Mouse (Mus musculus) activated CD4-positive, CD25-positive, alpha-beta regulatory T cell (primary cell): ENCODE data around the gene Trim66. TPM values are rescaled to one million over a fixed set of nuclear protein-coding genes. Genes with fewer than 3 reads are reported as not detected.

Experiments
- polyA plus RNA-seq, 2 experiments: library from polyadenylated mRNA; unstranded; fragments of 100-300 nt; shearing (Covaris generic); gene quantifications; one replicate each; pipeline ENCODE4 v1.2.1; 2017

Gene Trim66
- under 1 TPM in 1 of 2 experiments, not detected in 1; 0.34 TPM for polyA plus RNA-seq

DNA sequence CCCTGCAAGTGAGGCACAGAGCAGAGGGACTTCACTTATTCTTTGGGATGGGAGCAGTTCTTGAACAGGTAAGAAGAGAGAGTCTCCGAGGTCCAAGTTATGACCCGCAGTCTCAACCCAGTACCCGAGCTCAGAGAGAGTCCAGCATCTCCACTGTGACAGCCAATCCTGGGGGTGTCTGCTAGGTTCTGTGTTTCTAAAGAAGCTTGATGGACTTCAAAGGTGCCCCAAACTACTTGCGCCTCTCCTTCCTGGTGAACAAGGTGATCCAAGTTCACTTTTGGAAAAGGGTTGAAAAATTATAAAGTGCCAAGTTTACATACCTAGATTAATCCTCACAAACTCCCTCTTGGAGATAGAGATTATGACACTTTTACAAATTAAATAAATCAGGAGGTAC, at the start of gene Trim66:
TSS of gene Trim66 (minus strand) at position 101 of the 400 bp plus-strand sequence.

DNA sequence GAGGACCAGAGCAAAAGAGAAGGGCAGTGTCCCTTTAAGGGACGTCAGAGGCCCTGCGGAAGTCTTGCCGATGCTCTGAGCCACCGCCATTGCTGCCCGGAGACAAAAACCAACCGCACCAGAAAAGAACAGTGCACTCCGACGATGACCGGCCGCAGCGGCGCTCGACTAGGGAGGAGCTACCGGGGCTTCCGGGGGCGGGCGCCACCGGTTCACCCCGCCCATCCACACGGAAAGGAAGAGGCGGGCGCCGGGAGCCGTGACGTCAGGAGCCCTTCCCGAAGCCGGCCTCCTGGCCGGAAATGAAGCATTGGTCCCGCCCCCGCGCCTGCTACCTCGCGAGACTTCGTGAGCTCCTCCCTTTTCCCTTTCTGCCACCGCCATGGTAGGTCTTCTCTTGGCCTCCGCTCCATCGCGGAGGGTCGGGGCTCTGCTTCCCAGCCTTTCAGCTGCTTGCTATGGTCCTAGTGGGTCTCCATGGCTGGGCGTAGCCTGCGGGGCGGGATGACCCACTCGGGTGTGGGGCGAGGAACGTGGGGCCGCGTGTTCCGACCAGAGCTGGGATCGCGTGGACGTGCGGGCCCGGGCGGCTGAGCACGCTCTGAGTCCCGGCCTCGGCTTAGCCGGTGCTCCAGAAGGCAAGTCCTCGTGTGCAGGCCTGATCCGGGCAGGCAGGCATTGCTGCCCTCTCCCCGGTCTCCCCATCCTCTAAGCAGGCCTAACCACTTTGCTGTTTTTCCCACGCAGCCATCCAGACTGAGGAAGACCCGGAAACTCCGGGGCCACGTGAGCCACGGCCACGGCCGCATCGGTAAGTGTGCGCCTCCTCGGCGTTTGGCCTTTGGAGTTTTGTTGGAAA, 11.1 kb upstream of the Trim66 start, which contains the start of gene Rpl27a:
TSS of gene Rpl27a (plus strand) at position 310 of the 859 bp plus-strand sequence.

DNA sequence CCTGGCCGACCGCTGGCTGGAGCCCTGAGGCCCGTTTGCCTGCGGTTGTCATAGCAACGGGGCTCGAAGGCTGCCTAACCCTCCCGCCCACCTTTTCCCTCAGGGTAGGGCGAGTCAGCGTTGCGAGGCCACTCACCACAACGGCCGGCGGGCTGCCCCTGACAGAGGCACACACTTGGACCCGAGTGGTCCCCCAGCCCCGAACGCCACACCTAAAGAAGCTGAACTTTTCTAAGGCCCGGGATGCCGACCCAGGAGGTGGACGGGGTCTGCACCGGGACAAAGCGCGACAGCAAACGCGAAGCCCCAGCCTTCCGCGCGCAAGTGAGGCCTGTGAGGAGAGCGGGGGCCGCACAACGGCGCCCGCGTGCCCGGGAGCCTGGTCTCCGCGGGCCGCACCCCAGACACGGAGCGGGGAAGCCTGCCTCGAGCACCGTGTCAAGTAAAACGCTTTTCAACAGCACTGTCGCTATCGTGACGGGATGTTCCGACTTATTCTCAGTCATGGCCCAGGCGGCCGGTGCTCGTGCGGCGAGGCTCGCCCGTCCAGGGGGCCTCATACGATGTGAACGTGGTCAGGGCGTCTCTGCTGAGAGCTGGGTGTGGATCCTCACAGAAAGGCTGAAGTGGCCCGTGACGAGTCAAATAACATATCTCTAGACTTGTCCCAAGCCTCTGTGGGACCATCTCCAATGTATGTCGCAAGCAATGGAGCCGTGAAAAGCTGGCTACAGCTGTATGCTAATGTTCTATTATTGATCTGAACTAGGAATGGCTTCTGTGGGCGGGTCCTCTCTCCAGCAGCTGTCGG, 68.9 kb downstream of the Trim66 start, which contains the start of gene Stk33:
TSS of gene Stk33 (minus strand) at position 301 of the 811 bp plus-strand sequence.

Other genes with a start within 250 kb of the Trim66 start
- under 1 TPM in 1 of 2 experiments, not detected in 1; 0.18 TPM for gene Stk33, start 69.1 kb downstream of the Trim66 start, polyA plus RNA-seq
- gene Rpl27a, start 11.0 kb upstream of the Trim66 start, polyA plus RNA-seq = 100 to 1,000 TPM; 100 to 170 TPM
- gene St5, start 195.5 kb upstream of the Trim66 start, polyA plus RNA-seq = under 1 TPM; 0.12 to 0.81 TPM
- 10 to 100 TPM; 33.9 to 34.2 TPM for gene Akip1, start 195.6 kb upstream of the Trim66 start, polyA plus RNA-seq
- gene BC051019, start 215.7 kb upstream of the Trim66 start, polyA plus RNA-seq = under 1 TPM in 1 of 2 experiments, not detected in 1; 0.25 TPM
- under 1 TPM in 1 of 2 experiments, not detected in 1; 0.31 TPM for gene Ascl3, start 223.6 kb upstream of the Trim66 start, polyA plus RNA-seq
- 100 to 1,000 TPM; 139 to 171 TPM for gene Tmem9b, start 244.7 kb upstream of the Trim66 start, polyA plus RNA-seq